Mouse (Mus musculus) cerebellum, adult 2 months (tissue): Measurements from ENCODE around the gene Cdh20. TPM values are rescaled to one million over a fixed set of nuclear protein-coding genes. Genes with fewer than 3 reads are reported as not detected.

Experiments
- DNase-seq, 2 experiments: peaks; one replicate each; pipeline ENCODE4 v3.0.0; 2021
- H3K27ac ChIP-seq: fragments of 200-500 bp; 2 replicates; pipeline ENCODE4 v1.5.1; 2012; ENCODE audit warnings: low read length, control low read depth, inconsistent platforms; ENCODE audit not compliant: insufficient read depth
- H3K27me3 ChIP-seq: fragments of 200-500 bp; 2 replicates; pipeline ENCODE4 v1.6.1; 2012; ENCODE audit warnings: inconsistent platforms, mild to moderate bottlenecking, low read length, moderate library complexity; ENCODE audit not compliant: control insufficient read depth, insufficient read depth
- H3K4me1 ChIP-seq: fragments of 200-500 bp; 2 replicates; pipeline ENCODE4 v1.6.1; 2011; ENCODE audit warnings: low read length; ENCODE audit not compliant: control insufficient read depth, insufficient read depth
- H3K4me3 ChIP-seq: fragments of 200-500 bp; replicated peaks from 2 replicates; pipeline ENCODE3; 2011; ENCODE audit warnings: mild to moderate bottlenecking, low read depth, low read length, control low read depth; ENCODE audit not compliant: insufficient read depth
- CTCF ChIP-seq: fragments of 200-500 bp; IDR thresholded peaks from 2 replicates; pipeline ENCODE4 v1.5.1; 2011; ENCODE audit warnings: low read depth, mild to moderate bottlenecking, control low read depth, low read length, moderate library complexity, borderline replicate concordance; ENCODE audit not compliant: insufficient read depth
- POLR2A ChIP-seq: fragments of 200-500 bp; IDR thresholded peaks from 2 replicates; pipeline ENCODE4 v1.6.1; 2011; ENCODE audit warnings: low read length, control low read depth, borderline replicate concordance; ENCODE audit not compliant: insufficient read depth
- WGBS: fragments of 180-500 bp; shearing (Covaris S2); methylation state at CpG from one replicate; pipeline ENCODE4 v1.1.7; 2018; 5-methylcytosine and 5-hydroxymethylcytosine counted together
- polyA plus RNA-seq: library from polyadenylated mRNA; depleted of rRNA; stranded (reverse); fragments of >200 nt; gene quantifications from 2 replicates; pipeline ENCODE4 v1.2.3, GENCODE M21; 2012

Gene Cdh20
- polyA plus RNA-seq, 1 experiment = 19.5 TPM

GRCm38 (mm10) chr1:104993905-104994611, 225.7 kb downstream of the Cdh20 start:
- Histone ChIP-seq H3K27me3 (no peaks in the 10 kb centered on the region), H3K4me1 (no peaks in the 10 kb centered on the region), H3K4me3 (no peak overlapping the region), H3K27ac (no peak overlapping the region)
- 57% methylated on average over 51 of the region's 51 CpGs for WGBS
- TF ChIP-seq POLR2A = no peak
- TF ChIP-seq CTCF = no peak
- peak; percentile 25 to 33 for DNase-seq

GRCm38 (mm10) chr1:104994612-104994986, 226.3 kb downstream of the Cdh20 start:
- Histone ChIP-seq H3K27me3 (no peaks in the 10 kb centered on the region), H3K4me3 (no peak overlapping the region), H3K4me1 (no peaks in the 10 kb centered on the region), H3K27ac (no peak overlapping the region)
- 92% methylated on average over 3 of the region's 3 CpGs for WGBS
- no peak for DNase-seq
- TF ChIP-seq CTCF (no peak), POLR2A (no peak)

GRCm38 (mm10) chr1:104997814-104998213, 229.5 kb downstream of the Cdh20 start:
- WGBS = 88% methylated on average over 2 of the region's 2 CpGs
- TF ChIP-seq CTCF (no peak), POLR2A (no peak)
- Histone ChIP-seq H3K4me1 (peaks cover 11% of the 10 kb centered on the region; the same call in 1 of the 2 replicates), H3K27me3 (no peaks in the 10 kb centered on the region), H3K4me3 (no peak overlapping the region), H3K27ac (no peak overlapping the region)
- DNase-seq = no peak

GRCm38 (mm10) chr1:105002179-105002578, 233.8 kb downstream of the Cdh20 start:
- DNase-seq = peak; percentile 86 to 95
- TF ChIP-seq CTCF (0 out of 2 replicates have a peak, but pooled peaks have one; percentile 32), POLR2A (no peak)
- no peaks in the 10 kb centered on the region for H3K27me3 ChIP-seq
- WGBS = 7% methylated on average over 1 of the region's 1 CpGs
- H3K4me1 ChIP-seq = peaks cover 12% of the 10 kb centered on the region; the same call in 1 of the 2 replicates
- no peak overlapping the region for H3K4me3 ChIP-seq
- H3K27ac ChIP-seq = peak overlapping the region; percentile 81

GRCm38 (mm10) chr1:105003786-105004185, 235.5 kb downstream of the Cdh20 start:
- 10% methylated on average over 1 of the region's 1 CpGs for WGBS
- TF ChIP-seq POLR2A (no peak), CTCF (no peak)
- Histone ChIP-seq H3K27me3 (no peaks in the 10 kb centered on the region), H3K27ac (no peak overlapping the region; the same call in 1 of the 2 replicates), H3K4me3 (no peak overlapping the region), H3K4me1 (peaks cover 12% of the 10 kb centered on the region; the same call in 1 of the 2 replicates)
- DNase-seq = peak; percentile 66 to 87

- 48% methylated on average over 2 of the region's 2 CpGs for WGBS
- H3K4me3 ChIP-seq = no peak overlapping the region
Measured at GRCm38 (mm10) chr1:105012616-105013015, 244.3 kb downstream of the Cdh20 start.

GRCm38 (mm10) chr1:105013291-105013690, 245.0 kb downstream of the Cdh20 start:
- H3K4me3 ChIP-seq = no peak overlapping the region
- H3K4me1 ChIP-seq = no peaks in the 10 kb centered on the region
- DNase-seq = no peak
- 43% methylated on average over 1 of the region's 1 CpGs for WGBS
- H3K27me3 ChIP-seq = no peaks in the 10 kb centered on the region
- no peak overlapping the region for H3K27ac ChIP-seq
- TF ChIP-seq CTCF (no peak), POLR2A (no peak)

More at GRCm38 (mm10) chr1:105012616-105013015, 244.3 kb downstream of the Cdh20 start:
- no peak for DNase-seq
- H3K27ac ChIP-seq = no peak overlapping the region
- no peaks in the 10 kb centered on the region for H3K27me3 ChIP-seq
- no peaks in the 10 kb centered on the region for H3K4me1 ChIP-seq
- no peak for TF ChIP-seq POLR2A
- no peak for TF ChIP-seq CTCF

GRCm38 (mm10) chr1:105041668-105042067, 273.3 kb downstream of the Cdh20 start:
- Histone ChIP-seq H3K4me1 (no peaks in the 10 kb centered on the region), H3K27ac (no peak overlapping the region), H3K4me3 (no peak overlapping the region), H3K27me3 (no peaks in the 10 kb centered on the region)
- WGBS = 95% methylated on average over 3 of the region's 3 CpGs
- no peak for TF ChIP-seq POLR2A
- no peak for TF ChIP-seq CTCF
- DNase-seq = no peak
